Mouse (Mus musculus) heart, adult 2 months (tissue): ENCODE data around the gene Fkbpl.

Experiments
- CTCF ChIP-seq: fragments of 200-600 bp; IDR thresholded peaks from 2 replicates; pipeline ENCODE4 v1.8.1; 2022; ENCODE audit warnings: antibody characterized with exemption, mild to moderate bottlenecking, moderate library complexity
- EP300 ChIP-seq: fragments of 200-500 bp; IDR thresholded peaks from 2 replicates; pipeline ENCODE4 v1.6.1; 2011; ENCODE audit warnings: low read depth, low read length, control low read depth; ENCODE audit not compliant: insufficient read depth
- POLR2A ChIP-seq: fragments of 200-500 bp; IDR thresholded peaks from 2 replicates; pipeline ENCODE4 v1.6.1; 2011; ENCODE audit warnings: mild to moderate bottlenecking, low read depth, low read length, control low read depth; ENCODE audit not compliant: insufficient read depth

DNA sequence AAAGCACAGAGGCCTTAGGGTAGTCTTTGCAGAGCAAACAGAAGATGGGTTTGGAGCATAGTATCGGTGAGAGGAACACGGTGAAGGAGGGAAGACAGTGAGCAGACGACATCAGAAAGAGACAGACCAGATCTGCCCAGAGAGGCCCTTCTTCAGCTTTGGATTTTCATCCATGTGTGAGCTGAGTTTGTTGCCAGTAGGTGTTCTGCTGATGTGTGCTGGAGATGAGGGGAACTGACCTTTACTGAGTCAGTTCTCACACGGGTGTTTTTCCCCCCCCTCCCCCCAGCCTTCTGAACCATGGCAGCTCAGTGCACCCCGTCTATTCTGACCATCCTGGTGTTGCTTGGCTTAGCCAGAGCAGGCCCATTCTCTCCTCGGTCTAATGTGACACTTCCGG lies 25.7 kb downstream of the Fkbpl start, which contains the start of gene Tnxb:
- TF ChIP-seq CTCF: no peak
- TF ChIP-seq POLR2A: no peak
- no peak for TF ChIP-seq EP300
